Mouse (Mus musculus): Measurements from ENCODE around the gene Calm1. TPM values are rescaled to one million over a fixed set of nuclear protein-coding genes. Genes with fewer than 3 reads are reported as not detected.

Gene Calm1
- polyA plus RNA-seq, 1 experiment: 385 TPM

GRCm38 (mm10) chr12:100200645-100201362 is 1.6 kb downstream of the Calm1 start:
- peak overlapping the region; percentile 40 for H3ac ChIP-seq (ENCODE audit: control insufficient read depth, insufficient read length)

DNA sequence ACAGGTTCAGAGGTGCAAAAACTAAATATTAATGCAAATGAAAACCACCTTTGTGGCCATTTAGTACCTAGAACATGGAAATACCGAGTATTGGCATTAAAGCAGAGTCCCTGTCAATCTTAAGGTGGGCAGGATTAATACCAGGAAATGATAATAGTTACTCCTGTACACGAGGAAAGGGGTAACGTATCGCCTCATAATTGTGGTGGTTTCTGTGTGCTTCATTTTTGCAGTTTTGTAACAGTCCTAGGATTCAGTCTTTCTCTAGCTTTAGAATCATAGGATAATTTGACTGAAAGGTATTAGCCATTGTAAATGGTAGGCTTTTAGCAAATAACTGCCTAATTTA is 2.1 kb downstream of the Calm1 start:
- Histone ChIP-seq H3K4me3 (peak overlapping the region; percentile 87), H3K36me3 (ENCODE audit: control insufficient read depth, insufficient read depth) (peaks cover 43% of the 10 kb centered on the region), H3K27me3 (ENCODE audit: control insufficient read depth, insufficient read depth, insufficient read length) (no peaks in the 10 kb centered on the region), H3K79me2 (ENCODE audit: control insufficient read depth, insufficient read depth) (peaks cover 55% of the 10 kb centered on the region), H3K4me2 (ENCODE audit: low read depth) (peak overlapping the region; percentile 95), H3ac (ENCODE audit: control insufficient read depth, insufficient read length) (peak overlapping the region; percentile 40)
- TF ChIP-seq POLR2AphosphoS2 (IDR thresholded peaks at IDR 0.05; ENCODE audit: insufficient read length, low read depth) (no peak), USF1 (IDR thresholded peaks at IDR 0.05; ENCODE audit: low read depth) (no peak), E2F4 (IDR thresholded peaks at IDR 0.05; ENCODE audit: insufficient read depth) (no peak), POLR2A (IDR thresholded peaks at IDR 0.05; ENCODE audit: insufficient read length, low read depth) (no peak), SRF (IDR thresholded peaks at IDR 0.05; ENCODE audit: control insufficient read depth, insufficient read length, low read depth) (no peak), MYOG (IDR thresholded peaks at IDR 0.05; ENCODE audit: control insufficient read depth in 1 of 3, insufficient read depth in 1 of 3, insufficient read length in 2 of 3, low read depth in 2 of 3) (no peak), REST (IDR thresholded peaks at IDR 0.05; ENCODE audit: insufficient read depth, insufficient read length) (no peak), TCF3 (IDR thresholded peaks at IDR 0.05; ENCODE audit: insufficient read length, low read depth) (no peak), MYOD1 (IDR thresholded peaks at IDR 0.05; ENCODE audit: control insufficient read depth in 1 of 3, insufficient read length in 2 of 3, low read depth in 2 of 3) (no peak), MAX (IDR thresholded peaks at IDR 0.05; ENCODE audit: low read depth) (no peak), CEBPB (IDR thresholded peaks at IDR 0.05; ENCODE audit: insufficient read depth, poor library complexity, severe bottlenecking) (no peak), TCF12 (IDR thresholded peaks at IDR 0.05; ENCODE audit: insufficient read depth, poor library complexity, severe bottlenecking) (no peak)

More at GRCm38 (mm10) chr12:100200645-100201362, 1.6 kb downstream of the Calm1 start:
- H3K27me3 ChIP-seq (ENCODE audit: control insufficient read depth, insufficient read depth, insufficient read length): no peaks in the 10 kb centered on the region
- peaks cover 55% of the 10 kb centered on the region for H3K79me2 ChIP-seq (ENCODE audit: control insufficient read depth, insufficient read depth)
- peak overlapping the region; percentile 95 for H3K4me2 ChIP-seq (ENCODE audit: low read depth)
- peak overlapping the region; percentile 87 for H3K4me3 ChIP-seq
- H3K36me3 ChIP-seq (ENCODE audit: control insufficient read depth, insufficient read depth): peaks cover 38% of the 10 kb centered on the region
- TF ChIP-seq POLR2AphosphoS2 (IDR thresholded peaks at IDR 0.05; ENCODE audit: insufficient read length, low read depth): peak; percentile 56
- no peak for TF ChIP-seq TCF3 (IDR thresholded peaks at IDR 0.05; ENCODE audit: insufficient read length, low read depth)

- Histone ChIP-seq H3K4me2 (ENCODE audit: low read depth) (peak overlapping the region; percentile 95), H3K36me3 (ENCODE audit: control insufficient read depth, insufficient read depth) (peaks cover 48% of the 10 kb centered on the region), H3K79me2 (ENCODE audit: control insufficient read depth, insufficient read depth) (peaks cover 55% of the 10 kb centered on the region), H3ac (ENCODE audit: control insufficient read depth, insufficient read length) (no peak overlapping the region), H3K27me3 (ENCODE audit: control insufficient read depth, insufficient read depth, insufficient read length) (no peaks in the 10 kb centered on the region), H3K4me3 (peak overlapping the region; percentile 87)
- TF ChIP-seq SRF (IDR thresholded peaks at IDR 0.05; ENCODE audit: control insufficient read depth, insufficient read length, low read depth) (no peak), POLR2A (IDR thresholded peaks at IDR 0.05; ENCODE audit: insufficient read length, low read depth) (peak; percentile 50), MYOD1 (IDR thresholded peaks at IDR 0.05; ENCODE audit: control insufficient read depth in 1 of 3, insufficient read length in 2 of 3, low read depth in 2 of 3) (peak; percentile 70 to 83 (median 81)), TCF12 (IDR thresholded peaks at IDR 0.05; ENCODE audit: insufficient read depth, poor library complexity, severe bottlenecking) (peak; percentile 25), USF1 (IDR thresholded peaks at IDR 0.05; ENCODE audit: low read depth) (no peak), TCF3 (IDR thresholded peaks at IDR 0.05; ENCODE audit: insufficient read length, low read depth) (peak; percentile 15), POLR2AphosphoS2 (IDR thresholded peaks at IDR 0.05; ENCODE audit: insufficient read length, low read depth) (peak; percentile 68), E2F4 (IDR thresholded peaks at IDR 0.05; ENCODE audit: insufficient read depth) (peak; percentile 10), MYOG (IDR thresholded peaks at IDR 0.05; ENCODE audit: control insufficient read depth in 1 of 3, insufficient read depth in 1 of 3, insufficient read length in 2 of 3, low read depth in 2 of 3) (peak; percentile 55 to 94 (median 80))
Observed at GRCm38 (mm10) chr12:100201838-100202237, 2.6 kb downstream of the Calm1 start.

- H3K27me3 ChIP-seq (ENCODE audit: control insufficient read depth, insufficient read depth, insufficient read length): no peaks in the 10 kb centered on the region
- peaks cover 67% of the 10 kb centered on the region for H3K36me3 ChIP-seq (ENCODE audit: control insufficient read depth, insufficient read depth)
- no peak overlapping the region for H3K4me2 ChIP-seq (ENCODE audit: low read depth)
- TF ChIP-seq MYOG (IDR thresholded peaks at IDR 0.05; ENCODE audit: control insufficient read depth in 1 of 3, insufficient read depth in 1 of 3, insufficient read length in 2 of 3, low read depth in 2 of 3): no peak
- no peak overlapping the region for H3ac ChIP-seq (ENCODE audit: control insufficient read depth, insufficient read length)
- no peak overlapping the region for H3K4me3 ChIP-seq
- peaks cover 55% of the 10 kb centered on the region for H3K79me2 ChIP-seq (ENCODE audit: control insufficient read depth, insufficient read depth)
Observed at GRCm38 (mm10) chr12:100203759-100204158, 4.5 kb downstream of the Calm1 start.

DNA sequence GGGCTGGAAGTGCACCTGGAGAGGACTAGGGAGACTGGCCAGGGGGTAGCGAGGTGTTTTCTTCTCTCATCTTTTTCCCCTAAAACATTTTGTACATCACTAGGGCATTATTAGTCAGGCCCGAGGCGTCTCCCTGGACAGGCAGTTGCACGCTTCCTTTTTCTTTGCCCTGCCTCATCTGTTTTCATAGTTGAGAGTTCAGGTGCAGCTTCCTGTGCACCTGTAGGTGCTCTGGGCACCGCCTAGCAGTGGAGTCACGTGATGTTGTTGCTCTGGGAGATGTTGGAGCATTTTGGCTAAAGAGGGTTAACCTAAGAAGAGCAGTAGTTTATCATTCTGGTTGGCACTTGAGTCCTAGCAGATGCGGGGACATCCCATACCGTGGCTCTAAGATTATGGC is 5.9 kb downstream of the Calm1 start:
- peaks cover 74% of the 10 kb centered on the region for H3K36me3 ChIP-seq (ENCODE audit: control insufficient read depth, insufficient read depth)
- no peak for TF ChIP-seq POLR2AphosphoS2 (IDR thresholded peaks at IDR 0.05; ENCODE audit: insufficient read length, low read depth)
- no peak for TF ChIP-seq SRF (IDR thresholded peaks at IDR 0.05; ENCODE audit: control insufficient read depth, insufficient read length, low read depth)
- TF ChIP-seq MAX (IDR thresholded peaks at IDR 0.05; ENCODE audit: low read depth): no peak
- no peak for TF ChIP-seq TCF12 (IDR thresholded peaks at IDR 0.05; ENCODE audit: insufficient read depth, poor library complexity, severe bottlenecking)
- no peak for TF ChIP-seq MYOD1 (IDR thresholded peaks at IDR 0.05; ENCODE audit: control insufficient read depth in 1 of 3, insufficient read length in 2 of 3, low read depth in 2 of 3)
- no peak for TF ChIP-seq TCF3 (IDR thresholded peaks at IDR 0.05; ENCODE audit: insufficient read length, low read depth)
- no peak for TF ChIP-seq POLR2A (IDR thresholded peaks at IDR 0.05; ENCODE audit: insufficient read length, low read depth)
- no peak overlapping the region for H3ac ChIP-seq (ENCODE audit: control insufficient read depth, insufficient read length)
- H3K27me3 ChIP-seq (ENCODE audit: control insufficient read depth, insufficient read depth, insufficient read length): no peaks in the 10 kb centered on the region
- no peak overlapping the region for H3K4me2 ChIP-seq (ENCODE audit: low read depth)
- H3K79me2 ChIP-seq (ENCODE audit: control insufficient read depth, insufficient read depth): peaks cover 48% of the 10 kb centered on the region
- H3K4me3 ChIP-seq: no peak overlapping the region
